Mouse (Mus musculus): ENCODE results near the gene Hapln4. TPM values are rescaled to one million over a fixed set of nuclear protein-coding genes. Genes with fewer than 3 reads are reported as not detected.
"Not testable (repeated sequence)": the region's sequence is repeated elsewhere in the genome, so short reads cannot be mapped to it uniquely, and the experiment has no call there.

Hapln4 gene
- polyA plus RNA-seq (2016; fragmentation: Nextera tagmentation; extraction: Ambion mirVana) = 0.04 and 0.06 TPM in 2 replicates

DNA sequence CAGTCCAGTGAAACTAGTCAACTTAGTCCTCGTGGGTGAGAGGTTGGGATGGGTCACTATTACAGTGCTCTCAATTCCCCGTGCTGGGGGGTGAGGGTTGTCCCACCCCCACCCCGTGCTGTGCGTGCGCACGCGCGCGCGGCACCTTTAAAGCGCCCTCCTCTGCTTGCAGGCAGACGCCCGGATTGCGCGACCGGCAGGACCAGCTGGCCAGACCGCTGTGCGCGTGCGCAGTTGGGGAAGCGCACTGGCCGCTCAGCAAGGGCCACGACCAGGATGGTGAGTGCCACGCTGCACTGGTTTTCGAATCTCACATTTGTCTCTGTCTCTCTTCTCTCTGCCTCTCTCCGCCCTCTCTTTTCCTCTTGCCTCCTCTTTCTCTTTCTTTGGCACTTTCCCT is at the start of gene Hapln4:
Gene Hapln4 (plus strand): TSS at position 173 of the 400 bp plus-strand sequence.
- H3K9me3 ChIP-seq = no peaks in the 10 kb centered on the region
- WGBS = 2% methylated on average over 26 of the region's 26 CpGs
- no peaks in the 10 kb centered on the region; the same call in 1 of the 2 replicates for H3K36me3 ChIP-seq
- H3K4me2 ChIP-seq (replicated peaks) = peak within 1 kb of the TSS; percentile 66
- no peak for ATAC-seq (ENCODE audit: insufficient number of reproducible peaks, insufficient read depth, low FRiP score, low TSS enrichment)
- peaks cover 71% of the 10 kb centered on the region for H3K27me3 ChIP-seq
- no peak within 1 kb of the TSS for H3K27ac ChIP-seq
- H3K4me1 ChIP-seq = peaks cover 17% of the 10 kb centered on the region
- H3K4me3 ChIP-seq = peak within 1 kb of the TSS; percentile 37
- no peak within 1 kb of the TSS for H3K9ac ChIP-seq

DNA sequence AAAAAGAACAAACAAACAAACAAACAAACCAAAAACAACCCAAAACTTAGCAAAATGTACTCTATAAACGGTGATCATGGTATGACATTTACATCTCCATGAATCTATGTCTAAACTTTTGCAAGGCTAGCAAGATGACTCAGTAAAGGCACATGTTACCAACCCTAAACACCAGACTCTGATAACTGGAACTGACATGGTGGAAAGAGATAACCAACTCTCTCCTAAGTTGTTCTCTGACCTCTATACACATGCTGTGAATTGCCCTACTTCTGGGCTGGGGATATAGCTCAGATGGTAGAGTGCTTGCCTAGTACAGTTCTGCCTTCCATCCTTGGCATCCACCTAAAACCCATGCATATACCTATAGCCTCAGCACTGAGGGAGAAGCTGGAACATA is 45.3 kb upstream of the Hapln4 start:
- no peak overlapping the region for H3K9ac ChIP-seq
- no peak for ATAC-seq (ENCODE audit: insufficient number of reproducible peaks, insufficient read depth, low FRiP score, low TSS enrichment)
- H3K27ac ChIP-seq = no peak overlapping the region
- no peak overlapping the region for H3K4me2 ChIP-seq (replicated peaks)
- no peaks in the 10 kb centered on the region for H3K9me3 ChIP-seq
- WGBS = 97% methylated on average over 1 of the region's 1 CpGs
- H3K27me3 ChIP-seq = no peaks in the 10 kb centered on the region
- peaks cover 8% of the 10 kb centered on the region; the same call in 1 of the 2 replicates for H3K36me3 ChIP-seq
- H3K4me1 ChIP-seq = peaks cover 13% of the 10 kb centered on the region
- no peak overlapping the region for H3K4me3 ChIP-seq

DNA sequence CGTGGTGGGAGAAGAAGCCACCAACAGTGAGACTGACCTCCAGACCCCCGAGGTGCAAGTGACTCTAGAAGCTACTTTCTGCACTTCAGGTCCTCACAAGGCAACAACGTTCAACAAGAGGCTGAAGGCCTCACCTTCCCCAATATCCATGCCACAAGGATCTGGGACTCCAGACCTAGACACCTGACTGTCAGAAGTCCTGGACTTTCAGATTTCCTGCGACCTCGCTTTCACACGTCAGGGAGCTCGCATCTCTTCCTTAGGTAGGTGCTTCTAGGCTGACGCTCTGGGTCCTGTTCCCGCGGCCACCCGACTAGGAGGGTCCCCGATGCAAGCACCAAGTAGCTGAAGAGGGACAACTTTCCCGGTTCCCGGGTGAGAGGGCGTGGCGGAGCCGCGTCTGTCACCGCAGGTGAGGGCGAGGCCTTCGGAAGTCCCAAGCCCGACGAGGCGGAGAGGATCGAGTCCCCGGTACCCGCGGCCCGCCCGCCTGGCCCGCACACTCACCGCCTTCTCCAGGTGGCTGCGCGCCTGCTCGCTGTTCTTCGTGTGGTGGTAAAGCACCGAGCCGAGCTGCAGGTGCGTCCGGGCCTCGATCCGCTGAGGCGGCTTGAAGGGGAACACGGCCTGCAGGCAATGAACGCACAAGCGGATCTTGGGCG is 41.2 kb upstream of the Hapln4 start:
- peak overlapping the region; percentile 94 for H3K9ac ChIP-seq
- peaks cover 22% of the 10 kb centered on the region for H3K4me1 ChIP-seq
- H3K4me2 ChIP-seq (replicated peaks) = peak overlapping the region; percentile 97
- H3K27me3 ChIP-seq = no peaks in the 10 kb centered on the region
- H3K9me3 ChIP-seq = no peaks in the 10 kb centered on the region
- WGBS = 2% methylated on average over 47 of the region's 47 CpGs
- H3K27ac ChIP-seq = peak overlapping the region; percentile 17
- ATAC-seq (ENCODE audit: insufficient number of reproducible peaks, insufficient read depth, low FRiP score, low TSS enrichment) = no peak
- H3K4me3 ChIP-seq = peak overlapping the region; percentile 100
- no peaks in the 10 kb centered on the region for H3K36me3 ChIP-seq

DNA sequence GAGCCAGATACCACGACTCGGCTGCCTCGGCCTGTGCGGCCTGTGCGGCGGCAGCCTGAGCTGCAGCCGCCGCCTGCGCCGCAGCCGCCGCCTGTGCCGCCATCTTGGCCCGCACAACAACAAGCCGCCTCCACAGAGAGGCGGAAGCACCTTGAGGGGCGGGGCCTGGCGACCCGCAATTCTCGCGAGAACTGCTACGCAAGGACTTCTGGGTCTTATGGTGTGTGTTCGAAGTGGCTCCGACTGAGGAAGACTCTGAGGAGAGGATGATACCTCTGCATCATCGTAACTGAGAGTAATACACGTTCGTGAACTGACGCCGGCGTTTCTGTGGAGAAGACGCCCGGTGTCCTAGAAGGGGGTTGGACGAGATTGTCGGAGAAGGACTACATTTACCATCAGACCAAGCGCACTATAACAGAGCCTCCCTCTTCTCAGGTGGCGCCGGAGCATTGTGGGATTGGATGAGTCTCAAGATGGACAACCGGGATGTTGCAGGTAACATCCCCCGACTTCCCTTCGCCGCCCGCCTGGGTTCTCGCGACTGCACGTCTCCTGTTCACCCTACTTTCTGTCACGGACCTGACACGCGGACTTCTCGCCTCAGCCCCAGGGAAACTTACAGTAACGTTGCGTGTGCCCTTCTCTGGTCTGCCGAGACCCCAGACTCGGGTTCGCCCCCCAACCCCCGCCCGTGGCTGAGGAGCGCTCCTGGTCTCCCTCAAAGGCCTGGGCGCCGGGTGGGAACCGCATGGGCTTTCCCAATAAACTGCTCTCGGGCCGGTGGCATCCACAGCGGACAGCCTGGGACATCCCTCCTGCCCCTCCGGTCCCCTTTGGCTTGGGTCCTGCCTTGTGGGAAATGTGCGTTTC is 40.4 kb upstream of the Hapln4 start, which contains the start of the genes Mau2 and Sugp1:
Gene Mau2 (minus strand): TSS at position 152 of the 873 bp plus-strand sequence.
Gene Sugp1 (plus strand): TSS at position 231 of the 873 bp plus-strand sequence.
- peak; percentile 97 for ATAC-seq (ENCODE audit: insufficient number of reproducible peaks, insufficient read depth, low FRiP score, low TSS enrichment)
- under 1% methylated on average over 65 of the region's 65 CpGs for WGBS
- peak within 1 kb of the TSS; percentile 17 for H3K27ac ChIP-seq

DNA sequence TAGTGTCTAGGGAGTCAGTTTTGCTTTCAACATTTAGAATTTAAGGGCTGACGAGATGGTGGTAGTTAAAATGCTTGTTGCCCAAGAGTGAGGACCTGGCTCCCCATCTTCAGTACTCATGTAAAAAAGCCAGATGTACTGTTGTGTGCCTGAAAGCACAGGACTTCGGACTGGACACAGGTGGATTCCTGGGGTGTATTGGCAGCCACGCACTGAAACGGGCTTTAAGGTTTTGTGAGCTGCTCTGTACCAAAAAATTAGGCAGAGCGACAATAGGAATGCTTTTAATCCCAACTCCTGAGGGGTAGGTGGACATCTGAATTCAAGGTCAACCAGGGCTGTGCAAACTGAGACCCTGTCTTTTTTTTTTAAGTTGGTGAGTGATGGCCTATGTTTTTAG is 39.3 kb upstream of the Hapln4 start:
- no peak for ATAC-seq (ENCODE audit: insufficient number of reproducible peaks, insufficient read depth, low FRiP score, low TSS enrichment)
- Histone ChIP-seq H3K4me3 (peak overlapping the region; percentile 100; the same call in 1 of the 2 replicates), H3K9me3 (no peaks in the 10 kb centered on the region), H3K4me2 (replicated peaks) (peak overlapping the region; percentile 97), H3K27me3 (no peaks in the 10 kb centered on the region), H3K9ac (no peak overlapping the region), H3K27ac (no peak overlapping the region), H3K36me3 (peaks cover 6% of the 10 kb centered on the region; the same call in 1 of the 2 replicates), H3K4me1 (peaks cover 22% of the 10 kb centered on the region)
- WGBS = 87% methylated on average over 5 of the region's 5 CpGs

More for the DNA sequence above, 40.4 kb upstream of the Hapln4 start, which contains the start of the genes Mau2 and Sugp1:
- H3K4me3 ChIP-seq = peak within 1 kb of the TSS; percentile 100
- peaks cover 22% of the 10 kb centered on the region for H3K4me1 ChIP-seq
- H3K4me2 ChIP-seq (replicated peaks) = peak within 1 kb of the TSS; percentile 97
- no peaks in the 10 kb centered on the region for H3K9me3 ChIP-seq
- H3K27me3 ChIP-seq = no peaks in the 10 kb centered on the region
- H3K9ac ChIP-seq = peak within 1 kb of the TSS; percentile 94
- no peaks in the 10 kb centered on the region for H3K36me3 ChIP-seq

DNA sequence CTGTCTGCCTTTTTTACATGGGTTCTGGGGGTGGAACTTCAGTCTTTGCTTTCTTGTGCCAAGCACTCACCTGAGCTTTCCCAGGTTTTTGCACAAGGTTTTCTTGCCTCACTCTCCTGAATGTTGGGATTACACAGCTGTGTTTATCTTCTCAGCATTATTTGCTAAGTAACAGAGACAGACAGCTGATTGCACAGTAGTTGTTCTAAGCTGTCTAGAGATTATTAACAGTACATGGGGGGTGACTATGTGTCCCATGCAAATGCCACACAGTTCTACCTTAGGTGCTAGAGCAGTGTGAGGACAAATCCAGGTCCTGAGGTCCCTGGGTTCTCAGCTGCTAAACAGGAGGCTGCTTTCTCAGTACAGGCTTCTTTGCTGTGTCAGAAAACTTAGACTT is 33.6 kb upstream of the Hapln4 start:
- no peak for ATAC-seq (ENCODE audit: insufficient number of reproducible peaks, insufficient read depth, low FRiP score, low TSS enrichment)
- H3K36me3 ChIP-seq = peaks cover 54% of the 10 kb centered on the region
- no peaks in the 10 kb centered on the region for H3K4me1 ChIP-seq
- H3K9ac ChIP-seq = no peak overlapping the region
- no peaks in the 10 kb centered on the region for H3K9me3 ChIP-seq
- H3K4me2 ChIP-seq (replicated peaks) = no peak overlapping the region
- H3K4me3 ChIP-seq = no peak overlapping the region
- H3K27ac ChIP-seq = no peak overlapping the region
- H3K27me3 ChIP-seq = no peaks in the 10 kb centered on the region

DNA sequence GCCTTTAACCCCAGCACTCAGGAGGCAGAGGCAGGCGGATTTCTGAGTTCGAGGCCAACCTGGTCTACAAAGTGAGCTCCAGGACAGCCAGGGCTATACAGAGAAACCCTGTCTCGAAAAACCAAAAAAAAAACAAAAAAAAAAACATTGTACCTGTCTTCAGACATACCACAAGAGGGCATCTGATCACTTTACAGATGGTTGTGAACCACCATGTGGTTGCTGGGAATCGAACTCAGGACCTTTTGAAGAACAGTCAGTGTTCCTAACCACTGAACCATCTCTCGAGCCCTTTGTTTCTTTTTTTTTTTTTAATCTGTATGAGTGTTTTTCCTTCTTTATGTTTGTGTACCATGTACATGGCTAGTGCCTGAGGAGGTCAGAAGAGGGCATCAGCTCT is 32.8 kb upstream of the Hapln4 start:
- WGBS = 92% methylated on average over 5 of the region's 5 CpGs
- H3K4me2 ChIP-seq (replicated peaks) = not testable (repeated sequence)

DNA sequence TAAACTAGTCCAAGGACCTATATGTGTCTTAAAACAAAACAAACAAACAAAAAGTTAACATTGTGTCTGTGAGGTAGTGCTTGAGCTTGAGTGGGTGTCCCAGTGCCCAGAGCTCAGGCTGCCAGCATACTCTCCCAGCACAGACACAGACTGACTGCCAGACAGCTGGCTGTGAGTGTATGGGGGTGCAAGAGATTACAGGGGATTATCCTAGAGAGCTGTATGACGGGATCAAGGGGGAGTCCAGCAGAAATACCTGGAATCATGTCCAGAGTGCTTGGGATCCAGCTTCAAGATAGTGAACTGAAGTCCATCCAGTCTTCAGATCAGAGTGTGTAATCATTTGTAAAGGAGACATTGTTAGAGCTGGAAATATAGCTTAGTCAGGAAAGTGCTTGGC is 25.5 kb upstream of the Hapln4 start:
- ATAC-seq (ENCODE audit: insufficient number of reproducible peaks, insufficient read depth, low FRiP score, low TSS enrichment) = no peak
- H3K9me3 ChIP-seq = no peaks in the 10 kb centered on the region
- 82% methylated on average over 1 of the region's 1 CpGs for WGBS
- H3K9ac ChIP-seq = no peak overlapping the region
- no peaks in the 10 kb centered on the region for H3K27me3 ChIP-seq
- no peak overlapping the region for H3K27ac ChIP-seq
- no peak overlapping the region for H3K4me3 ChIP-seq
- peaks cover 92% of the 10 kb centered on the region for H3K36me3 ChIP-seq
- H3K4me2 ChIP-seq (replicated peaks) = no peak overlapping the region
- H3K4me1 ChIP-seq = no peaks in the 10 kb centered on the region

More for the DNA sequence above, 32.8 kb upstream of the Hapln4 start:
- H3K9me3 ChIP-seq; H3K9ac ChIP-seq; H3K4me3 ChIP-seq; H3K27me3 ChIP-seq; H3K4me1 ChIP-seq; H3K27ac ChIP-seq; ATAC-seq (ENCODE audit: insufficient number of reproducible peaks, insufficient read depth, low FRiP score, low TSS enrichment): not testable (repeated sequence)
- H3K36me3 ChIP-seq = peaks cover 62% of the 10 kb centered on the region

DNA sequence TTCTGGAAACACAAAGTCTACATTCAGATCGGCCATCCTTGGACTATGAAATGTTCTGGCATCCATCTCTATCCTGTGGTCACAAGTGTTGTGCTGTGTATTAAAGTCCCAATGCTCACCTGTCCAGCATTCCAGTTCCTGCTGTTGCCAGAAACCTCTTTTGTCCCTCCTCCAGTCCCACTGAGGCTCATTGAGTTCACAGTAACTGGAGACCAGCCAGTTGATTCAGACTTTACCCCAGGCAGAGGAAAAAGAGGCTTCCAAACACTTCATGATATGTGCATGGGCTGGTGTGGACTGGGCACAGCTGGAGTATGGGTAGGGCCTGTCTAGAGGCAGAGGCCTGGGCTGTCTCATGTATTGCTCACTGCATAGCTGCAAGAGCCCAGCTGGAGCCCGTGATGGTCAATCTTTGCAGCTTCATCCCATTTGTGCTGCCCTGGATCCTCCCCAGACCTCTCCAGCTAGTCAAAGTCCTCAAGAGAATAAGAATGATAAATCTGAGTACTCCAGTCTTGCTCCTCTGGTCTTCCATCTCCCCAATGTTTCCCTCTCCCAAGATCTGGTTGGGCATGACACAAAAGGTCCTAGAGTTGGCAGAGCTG is 11.3 kb upstream of the Hapln4 start:
- no peaks in the 10 kb centered on the region for H3K9me3 ChIP-seq
- H3K27me3 ChIP-seq = no peaks in the 10 kb centered on the region
- no peak overlapping the region for H3K4me3 ChIP-seq
- H3K4me1 ChIP-seq = peaks cover 8% of the 10 kb centered on the region; the same call in 1 of the 2 replicates
- H3K27ac ChIP-seq = no peak overlapping the region
- ATAC-seq (ENCODE audit: insufficient number of reproducible peaks, insufficient read depth, low FRiP score, low TSS enrichment) = no peak
- H3K9ac ChIP-seq = no peak overlapping the region
- WGBS = 86% methylated on average over 2 of the region's 2 CpGs
- peaks cover 51% of the 10 kb centered on the region for H3K36me3 ChIP-seq
- no peak overlapping the region for H3K4me2 ChIP-seq (replicated peaks)

DNA sequence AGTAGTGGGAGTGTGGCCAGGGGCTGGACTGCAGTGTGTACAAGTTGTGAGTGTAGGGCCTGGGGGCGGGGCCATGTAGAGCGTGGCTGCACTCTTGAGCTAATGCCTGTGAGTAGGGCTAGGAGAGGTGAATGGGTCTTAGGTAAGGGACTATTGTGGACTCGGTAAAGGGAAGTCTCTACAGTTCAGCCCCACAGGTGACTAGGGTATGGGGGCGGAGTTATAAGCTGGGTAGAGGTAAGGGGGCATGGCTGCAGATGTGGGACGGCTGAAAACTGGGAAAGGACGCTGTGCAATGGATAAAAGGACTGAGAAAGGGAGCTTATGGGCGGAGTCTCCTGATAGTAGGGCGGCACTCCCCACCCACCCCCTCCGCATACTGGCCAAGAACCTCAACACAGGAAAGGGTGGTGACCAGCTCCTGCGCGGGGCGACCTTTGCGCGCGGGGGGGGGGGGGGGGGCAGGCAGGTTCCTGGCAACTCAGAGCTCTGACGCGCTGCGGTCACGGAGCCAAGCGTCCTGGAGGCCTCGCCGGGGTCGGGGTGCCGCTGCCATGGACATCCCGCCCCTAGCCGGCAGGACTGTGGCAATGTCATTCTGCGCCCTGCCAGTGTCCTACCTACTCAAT is 10.7 kb upstream of the Hapln4 start, which contains the start of gene Tm6sf2:
Gene Tm6sf2 (plus strand): TSS at position 484 of the 629 bp plus-strand sequence.
- H3K4me2 ChIP-seq (replicated peaks) = peak within 1 kb of the TSS; percentile 36
- WGBS = 13% methylated on average over 25 of the region's 27 CpGs
- 0 out of 2 replicates have a peak, but pooled peaks have one; percentile 29 for ATAC-seq (ENCODE audit: insufficient number of reproducible peaks, insufficient read depth, low FRiP score, low TSS enrichment)
- no peak within 1 kb of the TSS for H3K9ac ChIP-seq
- no peak within 1 kb of the TSS for H3K27ac ChIP-seq
- H3K27me3 ChIP-seq = no peaks in the 10 kb centered on the region
- peaks cover 8% of the 10 kb centered on the region; the same call in 1 of the 2 replicates for H3K4me1 ChIP-seq
- H3K36me3 ChIP-seq = peaks cover 45% of the 10 kb centered on the region
- no peaks in the 10 kb centered on the region for H3K9me3 ChIP-seq
- H3K4me3 ChIP-seq = no peak within 1 kb of the TSS

DNA sequence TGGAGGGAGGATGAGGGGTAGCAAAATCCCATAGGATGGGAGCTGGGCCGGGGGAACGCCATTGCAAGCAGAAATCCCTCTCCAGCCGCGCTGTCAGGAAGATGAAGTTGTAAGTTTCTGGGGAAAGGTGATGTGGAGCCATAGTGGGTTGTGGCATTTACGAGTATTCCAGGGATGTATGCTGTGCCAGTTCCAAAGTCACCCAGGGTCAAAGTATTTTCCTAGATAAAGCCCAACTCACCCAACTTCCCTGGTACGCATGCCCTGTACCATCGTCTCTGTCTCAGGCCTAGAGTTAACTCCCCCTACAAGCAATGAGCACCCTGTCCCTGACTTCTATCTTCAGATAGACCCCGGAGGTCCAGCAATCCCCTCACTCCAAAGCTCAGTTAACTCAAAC is 10.1 kb upstream of the Hapln4 start:
- H3K4me1 ChIP-seq = peaks cover 8% of the 10 kb centered on the region; the same call in 1 of the 2 replicates
- WGBS = 63% methylated on average over 8 of the region's 8 CpGs
- no peak overlapping the region for H3K27ac ChIP-seq
- peaks cover 40% of the 10 kb centered on the region for H3K36me3 ChIP-seq
- H3K9ac ChIP-seq = no peak overlapping the region
- no peak for ATAC-seq (ENCODE audit: insufficient number of reproducible peaks, insufficient read depth, low FRiP score, low TSS enrichment)
- H3K9me3 ChIP-seq = no peaks in the 10 kb centered on the region
- no peaks in the 10 kb centered on the region for H3K27me3 ChIP-seq
- peak overlapping the region; percentile 36 for H3K4me2 ChIP-seq (replicated peaks)
- H3K4me3 ChIP-seq = no peak overlapping the region
